Mouse (Mus musculus) lung, postnatal 14 days (tissue): Measurements from ENCODE around the gene Zcchc9.

Experiments
- DNase-seq: peaks from one replicate; pipeline ENCODE4 v3.0.0; 2021

Zcchc9 gene

GRCm38 (mm10) chr13:91760302-91761050 lies 47.0 kb downstream of the Zcchc9 start:
- DNase-seq = no peak

- no peak for DNase-seq
Observed at GRCm38 (mm10) chr13:91759791-91760190, 47.7 kb downstream of the Zcchc9 start.

GRCm38 (mm10) chr13:91758316-91759048 lies 49.0 kb downstream of the Zcchc9 start:
- no peak for DNase-seq

- DNase-seq = no peak
Observed at GRCm38 (mm10) chr13:91756230-91756629, 51.3 kb downstream of the Zcchc9 start.

- no peak for DNase-seq
Observed at GRCm38 (mm10) chr13:91754762-91755161, 52.7 kb downstream of the Zcchc9 start.

GRCm38 (mm10) chr13:91753724-91754123 lies 53.8 kb downstream of the Zcchc9 start:
- no peak for DNase-seq

- no peak for DNase-seq
Observed at GRCm38 (mm10) chr13:91749981-91750380, 57.5 kb downstream of the Zcchc9 start.

- DNase-seq = no peak
Observed at GRCm38 (mm10) chr13:91748401-91748800, 59.1 kb downstream of the Zcchc9 start.
